In the genomic region with DNA sequence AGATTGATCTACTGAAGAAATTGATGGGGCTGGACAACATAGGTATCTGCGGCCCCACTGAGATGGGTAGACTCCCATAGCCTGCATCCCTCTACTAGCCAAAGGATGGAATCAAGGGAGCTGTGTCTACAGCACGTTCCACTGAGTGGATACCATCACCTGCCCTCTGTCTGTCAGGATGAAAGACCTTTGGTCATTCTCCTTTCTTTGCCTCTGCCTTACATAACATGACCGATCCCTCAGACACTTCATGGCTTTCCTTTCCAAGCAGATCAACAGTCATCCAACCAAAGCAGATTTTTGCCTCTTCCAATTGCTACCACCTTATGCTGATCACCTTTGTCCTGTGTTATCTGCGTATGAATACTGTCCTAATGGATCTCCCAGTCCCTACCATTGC, we compare ENCODE assay signal across 24 mouse cellular contexts.
"Had no signal": no experiment of that assay in that cellular context is flagged by ENCODE, and none has a peak within 500 bp of the region (broad histone marks: within the 10 kb centered on the region; RNA-seq: fewer than 3 reads in every experiment).

No protein-coding gene starts in this region.

- H3K27ac ChIP-seq: forebrain, embryonic 15.5 days; heart, adult 2 months; heart, embryonic 13.5 days; heart, embryonic 15.5 days; hindbrain, embryonic 13.5 days; hindbrain, embryonic 15.5 days; hindbrain, postnatal 0 days; kidney, postnatal 0 days; layer of hippocampus, adult 2 months; left cerebral cortex, adult 2 months; limb, embryonic 10.5 days; limb, embryonic 12.5 days; liver, embryonic 13.5 days; liver, embryonic 15.5 days had no signal

- DNase-seq: forebrain, postnatal 0 days; gastrocnemius, postnatal 14 days; gastrocnemius, postnatal 36 days; heart, adult 11 months; heart, adult 2 months; heart, postnatal 14 days; heart, postnatal 36 days; liver; liver, embryonic 13.5 days had no signal

- H3K9ac ChIP-seq: forebrain, embryonic 15.5 days; forebrain, postnatal 0 days; heart, embryonic 13.5 days; heart, embryonic 15.5 days; hindbrain, embryonic 13.5 days; hindbrain, embryonic 15.5 days; limb, embryonic 12.5 days; liver, embryonic 13.5 days; liver, embryonic 15.5 days had no signal

- H3K36me3 ChIP-seq: forebrain, embryonic 15.5 days; heart, embryonic 13.5 days; heart, embryonic 15.5 days; hindbrain, embryonic 13.5 days; hindbrain, embryonic 15.5 days; limb, embryonic 10.5 days; limb, embryonic 12.5 days; liver, embryonic 13.5 days; liver, embryonic 15.5 days had no signal

- ATAC-seq: forebrain, embryonic 15.5 days; forebrain, postnatal 0 days; hindbrain, postnatal 0 days; intestine, embryonic 16.5 days had no signal

- H3K4me3 ChIP-seq: forebrain, embryonic 15.5 days; heart, adult 2 months; heart, embryonic 13.5 days; heart, embryonic 15.5 days; hindbrain, embryonic 13.5 days; hindbrain, embryonic 15.5 days; layer of hippocampus, adult 2 months; left cerebral cortex, adult 2 months; limb, embryonic 10.5 days; limb, embryonic 12.5 days; liver, embryonic 13.5 days; liver, embryonic 15.5 days had no signal

- H3K4me1 ChIP-seq: forebrain, embryonic 15.5 days; heart, embryonic 13.5 days; heart, embryonic 15.5 days; limb, embryonic 10.5 days; limb, embryonic 12.5 days; liver, embryonic 13.5 days; liver, embryonic 15.5 days had no signal

- H3K9me3 ChIP-seq: forebrain, embryonic 15.5 days; heart, embryonic 13.5 days; heart, embryonic 15.5 days; hindbrain, embryonic 13.5 days; hindbrain, embryonic 15.5 days; limb, embryonic 10.5 days; limb, embryonic 12.5 days; liver, embryonic 13.5 days; liver, embryonic 15.5 days had no signal

- H3K4me2 ChIP-seq: forebrain, embryonic 15.5 days; heart, embryonic 11.5 days; heart, embryonic 13.5 days; heart, embryonic 15.5 days; hindbrain, embryonic 13.5 days; hindbrain, embryonic 15.5 days; limb, embryonic 12.5 days; liver, embryonic 11.5 days; liver, embryonic 13.5 days; liver, embryonic 15.5 days had no signal

- H3K27me3 ChIP-seq: forebrain, embryonic 15.5 days; heart, embryonic 13.5 days; heart, embryonic 15.5 days; hindbrain, embryonic 13.5 days; hindbrain, embryonic 15.5 days; liver, embryonic 13.5 days; liver, embryonic 15.5 days had no signal
